Mouse (Mus musculus) layer of hippocampus, adult 11-12 months (tissue): ENCODE measurements around the gene Gm38392.
"Not testable (repeated sequence)": the region's sequence is repeated elsewhere in the genome, so short reads cannot be mapped to it uniquely, and the experiment has no call there.

ENCODE experiments used
- DNase-seq: peaks from one replicate; pipeline ENCODE4 v3.0.0; 2022; ENCODE audit warnings: low spot score

The Gm38392 gene

DNA sequence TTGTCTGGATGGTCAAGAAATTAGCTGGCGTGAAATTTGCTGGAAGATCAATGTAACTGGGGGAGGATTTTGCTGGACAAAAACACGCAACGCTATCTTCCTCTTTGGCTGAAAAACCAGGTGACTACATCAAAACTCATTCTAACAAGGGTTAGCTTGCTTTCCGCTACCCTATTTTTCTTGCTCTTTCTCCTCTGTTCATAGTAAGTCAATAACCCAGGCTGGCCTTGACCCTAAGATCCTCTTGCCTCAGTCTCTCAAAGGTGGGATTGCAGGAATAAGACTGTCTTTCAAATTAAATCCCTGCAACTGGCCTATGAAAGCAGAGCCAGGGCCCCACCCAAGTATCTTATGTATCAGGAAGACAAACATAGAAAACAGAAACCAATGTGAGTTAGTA is at the start of gene Gm38392:
Gm38392 (minus strand) TSS at position 101 of the 400 bp plus-strand sequence.
- DNase-seq, result no peak

DNA sequence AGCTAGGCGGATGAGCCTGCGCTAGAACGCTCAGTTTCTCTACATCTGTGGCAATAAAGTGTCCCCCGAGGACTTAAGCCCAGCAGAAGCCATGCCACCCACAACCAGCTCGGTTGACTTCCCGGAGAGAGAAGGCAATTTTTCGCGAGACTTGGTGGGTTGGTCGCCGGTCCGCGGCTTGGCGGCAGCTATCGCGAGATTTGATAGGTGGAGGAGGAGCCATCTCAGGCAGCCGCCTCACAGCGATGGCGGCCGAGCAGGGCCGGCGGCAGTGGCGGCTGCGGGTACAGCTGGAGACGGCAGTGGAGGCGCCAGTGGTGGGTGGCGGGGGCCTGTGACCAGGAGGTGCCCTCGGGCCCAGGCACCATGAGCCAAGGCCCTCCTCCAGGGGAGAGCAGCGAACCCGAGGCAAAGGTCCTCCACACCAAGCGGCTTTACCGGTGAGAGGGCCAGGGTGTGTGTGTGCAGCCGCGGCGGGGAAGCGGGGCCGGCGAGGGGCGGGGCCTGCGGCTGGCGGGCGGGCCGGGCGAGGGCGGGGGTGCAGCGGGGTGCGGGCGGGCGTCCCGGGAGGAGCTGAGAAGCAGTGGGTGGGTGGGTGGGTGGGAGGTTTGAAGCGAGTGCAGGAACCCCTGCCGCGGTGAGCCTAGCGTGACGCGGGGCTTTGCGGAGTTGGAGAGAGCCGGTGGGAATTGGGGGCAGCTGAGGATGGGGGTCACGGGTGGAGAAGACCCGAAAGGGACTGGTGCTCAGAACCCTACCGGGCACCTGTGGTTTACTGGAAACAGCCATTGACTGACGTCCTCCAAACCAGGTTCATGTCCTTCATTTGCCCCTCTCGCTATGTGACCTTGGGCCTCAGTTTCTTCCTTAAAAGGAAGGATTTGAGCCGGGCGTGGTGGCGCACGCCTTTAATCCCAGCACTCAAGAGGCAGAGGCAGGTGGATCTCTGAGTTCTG is 49.3 kb upstream of the Gm38392 start, which contains the start of the genes Tmem79 and Smg5:
Tmem79 (minus strand) TSS at position 91 of the 956 bp plus-strand sequence.
Smg5 (plus strand) TSS at position 203 of the 956 bp plus-strand sequence.
- peak; percentile 96 for DNase-seq

- no peak for DNase-seq
Observed at GRCm38 (mm10) chr3:88335436-88336053, 48.5 kb upstream of the Gm38392 start.

DNA sequence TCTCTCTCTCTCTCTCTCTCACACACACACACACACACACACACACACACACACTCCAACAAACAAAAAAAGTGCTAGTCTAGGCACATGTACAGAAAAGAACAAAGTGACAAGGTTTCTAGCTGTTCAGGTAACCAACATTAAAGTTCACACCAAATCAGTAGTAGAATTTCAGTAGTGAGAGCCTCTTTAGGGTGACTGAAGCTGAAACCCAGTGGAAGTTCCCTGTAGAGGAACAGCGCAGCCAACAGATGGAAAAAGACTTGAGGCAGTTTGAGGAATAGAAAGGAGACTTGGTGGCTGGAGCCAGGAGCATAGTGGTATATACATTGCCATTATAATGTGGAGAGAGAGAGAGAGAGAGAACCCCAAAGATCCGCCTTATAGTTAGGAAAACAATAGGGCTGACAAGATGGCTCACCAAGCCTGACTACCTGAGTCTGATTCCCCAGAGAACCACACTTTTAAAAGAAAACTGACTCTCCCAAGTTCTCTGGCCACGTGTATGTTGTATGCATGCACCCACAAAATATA is 48.0 kb upstream of the Gm38392 start:
- DNase-seq, result no peak

- no peak for DNase-seq
Observed at GRCm38 (mm10) chr3:88334029-88334658, 47.1 kb upstream of the Gm38392 start.

DNA sequence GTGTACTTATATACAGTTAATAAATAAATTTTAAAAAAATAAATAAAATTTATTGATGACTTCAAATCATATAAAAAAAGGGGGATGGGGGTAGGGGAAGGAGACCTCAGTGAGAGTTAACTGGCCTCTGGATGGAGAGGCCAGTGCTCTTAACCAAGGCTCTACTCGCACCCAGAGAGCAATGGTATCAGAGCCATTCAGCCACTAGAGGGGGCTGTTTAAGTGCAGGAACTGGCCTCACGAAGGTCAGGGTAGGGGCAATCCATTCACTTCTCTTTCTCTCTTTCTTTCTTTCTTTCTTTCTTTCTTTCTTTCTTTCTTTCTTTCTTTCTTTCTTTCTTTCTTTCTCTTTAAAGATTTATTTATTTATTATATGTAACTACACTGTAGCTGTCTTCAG is 44.3 kb upstream of the Gm38392 start:
- DNase-seq, result peak; percentile 50

- DNase-seq, result no peak
Observed at GRCm38 (mm10) chr3:88328956-88329355, 41.9 kb upstream of the Gm38392 start.

DNA sequence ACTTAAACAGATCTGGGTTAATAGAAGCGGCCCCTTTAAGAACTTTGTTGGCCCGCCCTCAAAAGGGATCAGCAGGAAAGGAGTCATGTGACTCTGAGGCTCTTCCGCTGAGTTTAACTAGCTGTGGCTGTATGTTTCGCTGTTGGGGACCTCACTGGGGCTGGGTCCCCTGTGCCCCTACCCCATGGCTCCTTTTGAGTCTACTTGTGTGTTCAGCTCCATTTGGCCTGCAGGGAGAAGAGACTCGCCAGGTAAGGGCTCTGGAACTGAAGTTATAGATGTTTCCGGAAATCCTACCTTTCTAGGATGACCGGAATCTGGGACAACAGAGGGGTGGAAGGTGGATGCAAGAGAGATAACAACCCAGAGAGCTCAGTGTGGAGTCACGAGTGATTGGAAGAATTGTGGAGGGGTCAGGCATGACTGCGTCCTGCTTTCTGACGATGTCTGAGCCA is 38.0 kb upstream of the Gm38392 start, which contains the start of gene Glmp:
Glmp (plus strand) TSS at position 73 of the 455 bp plus-strand sequence.
- DNase-seq, result peak; percentile 71

- DNase-seq, result no peak
Observed at GRCm38 (mm10) chr3:88299172-88299571, 12.2 kb upstream of the Gm38392 start.

GRCm38 (mm10) chr3:88297321-88297851 is 10.4 kb upstream of the Gm38392 start:
- peak; percentile 66 for DNase-seq

- DNase-seq, result peak; percentile 98
Observed at GRCm38 (mm10) chr3:88296561-88297318, 9.7 kb upstream of the Gm38392 start, which contains the start of the genes Tsacc and Cct3. Gene Tsacc (minus strand): TSS chr3:88296999. Gene Cct3 (plus strand): TSS chr3:88297116.

DNA sequence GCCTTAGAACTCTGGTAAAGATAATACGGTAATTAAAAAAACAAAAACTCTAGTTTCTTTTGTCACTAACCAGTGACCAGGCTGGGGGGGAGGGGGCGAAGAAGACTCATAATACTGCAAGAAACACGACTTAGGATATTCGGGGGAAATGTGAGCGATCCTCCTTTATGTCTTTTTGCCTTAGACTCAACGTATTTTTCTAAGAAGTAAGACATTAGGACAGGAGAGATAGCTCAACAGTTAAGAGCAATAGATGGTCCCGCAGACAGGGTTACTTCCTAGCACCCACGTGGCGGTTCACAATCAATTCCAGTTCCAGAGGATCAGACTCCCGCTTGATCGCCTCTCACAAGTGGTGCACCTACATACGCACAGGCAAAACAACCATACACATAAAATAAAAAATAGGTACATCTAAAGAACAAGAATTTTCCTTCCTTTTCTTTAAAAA is 9.1 kb upstream of the Gm38392 start:
- DNase-seq, result no peak

- not testable (repeated sequence) for DNase-seq
Observed at GRCm38 (mm10) chr3:88295272-88295671, 8.3 kb upstream of the Gm38392 start.

GRCm38 (mm10) chr3:88291970-88292369 is 5.0 kb upstream of the Gm38392 start:
- peak; percentile 19 for DNase-seq

DNA sequence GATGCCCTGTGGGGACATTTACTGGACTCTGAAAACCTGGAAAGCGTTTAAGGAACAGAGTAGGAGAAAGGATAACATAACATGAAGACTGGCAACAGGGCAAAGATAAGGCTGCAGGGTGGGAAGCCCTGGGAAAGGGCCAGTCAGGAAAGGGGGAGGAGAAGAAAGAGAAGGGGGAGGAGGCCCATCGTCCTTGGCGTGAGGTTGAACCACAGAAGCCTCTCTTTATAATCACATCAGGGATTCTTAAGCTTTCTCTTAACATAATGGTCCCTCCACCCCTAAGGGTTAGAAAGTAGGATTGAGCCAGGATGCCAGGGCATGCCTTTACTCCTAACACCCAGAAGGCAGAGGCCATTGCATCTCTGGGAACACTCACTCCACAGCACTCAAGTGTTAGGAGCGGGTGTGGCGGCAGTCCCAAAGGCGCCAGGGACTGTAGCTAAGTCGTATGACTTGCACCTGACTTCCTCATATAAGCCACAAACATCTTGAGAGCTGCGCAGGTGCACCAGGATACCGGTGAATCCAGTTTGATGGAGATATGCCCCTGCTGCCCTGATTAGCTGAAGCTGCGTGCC is 1.2 kb upstream of the Gm38392 start:
- DNase-seq, result not testable (repeated sequence)

DNA sequence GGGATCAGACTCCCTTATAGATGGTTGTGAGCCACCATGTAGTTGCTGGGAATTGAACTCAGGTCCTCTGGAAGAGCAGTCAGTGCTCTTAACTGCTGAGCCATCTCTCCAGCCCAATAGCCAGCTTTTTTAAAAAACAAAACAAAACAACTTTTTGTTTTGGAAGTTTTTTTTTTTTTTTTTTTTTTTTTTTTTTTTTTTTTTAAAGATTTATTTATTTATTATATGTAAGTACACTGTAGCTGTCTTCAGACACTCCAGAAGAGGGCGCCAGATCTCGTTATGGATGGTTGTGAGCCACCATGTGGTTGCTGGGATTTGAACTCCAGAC is 1.5 kb downstream of the Gm38392 start:
- DNase-seq, result not testable (repeated sequence)

GRCm38 (mm10) chr3:88284815-88285564 is 2.0 kb downstream of the Gm38392 start:
- DNase-seq, result not testable (repeated sequence)

- DNase-seq, result not testable (repeated sequence)
Observed at GRCm38 (mm10) chr3:88281141-88281916, 5.7 kb downstream of the Gm38392 start.

DNA sequence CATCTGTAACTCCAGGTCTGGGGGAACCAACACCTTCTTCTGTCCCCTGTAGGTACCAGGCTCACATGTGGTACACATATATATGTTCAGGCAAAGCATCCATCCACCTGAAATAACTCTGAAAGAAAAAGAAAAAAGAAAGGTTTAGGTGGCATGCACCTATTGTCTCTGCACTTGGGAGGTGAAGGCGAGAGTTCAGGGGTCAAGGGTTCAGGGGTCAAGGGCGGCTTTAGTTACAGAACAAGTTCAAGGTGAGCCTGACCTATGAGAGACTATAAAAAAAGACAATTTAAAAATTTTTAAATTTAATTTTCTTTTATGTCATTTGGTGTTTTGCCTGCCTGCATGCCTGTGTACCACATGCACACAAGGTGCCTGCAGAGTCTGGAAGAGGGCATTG is 7.0 kb downstream of the Gm38392 start:
- no peak for DNase-seq
